Mouse (Mus musculus): ENCODE measurements around the gene Gm20671.
"Not testable (repeated sequence)": the region's sequence is repeated elsewhere in the genome, so short reads cannot be mapped to it uniquely, and the experiment has no call there.

Gene Gm20671

DNA sequence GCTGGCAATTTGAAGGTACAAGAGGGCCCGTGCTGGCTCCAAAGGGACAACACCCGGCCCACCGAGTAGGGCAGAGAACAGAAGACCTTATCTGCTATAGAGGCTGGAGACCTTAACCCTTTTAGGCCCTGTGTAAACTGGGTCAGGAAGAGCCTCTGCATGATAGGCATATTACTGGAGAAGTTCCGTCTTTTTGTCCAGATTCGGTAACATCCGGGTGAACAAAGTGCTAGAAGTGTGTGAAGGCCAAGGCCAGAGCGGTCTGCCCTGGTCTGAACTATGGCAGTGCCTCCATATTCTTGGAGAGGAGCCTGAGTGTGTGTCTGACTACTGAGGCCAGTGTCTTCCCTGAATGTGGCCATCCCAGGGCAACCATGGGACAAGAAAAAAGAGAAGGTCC, at the start of gene Gm20671:
Gene Gm20671 (minus strand): TSS at position 101 of the 400 bp plus-strand sequence.
- no peak for DNase-seq

GRCm38 (mm10) chr5:32872346-32872745, 45.4 kb upstream of the Gm20671 start:
- DNase-seq, result no peak

DNA sequence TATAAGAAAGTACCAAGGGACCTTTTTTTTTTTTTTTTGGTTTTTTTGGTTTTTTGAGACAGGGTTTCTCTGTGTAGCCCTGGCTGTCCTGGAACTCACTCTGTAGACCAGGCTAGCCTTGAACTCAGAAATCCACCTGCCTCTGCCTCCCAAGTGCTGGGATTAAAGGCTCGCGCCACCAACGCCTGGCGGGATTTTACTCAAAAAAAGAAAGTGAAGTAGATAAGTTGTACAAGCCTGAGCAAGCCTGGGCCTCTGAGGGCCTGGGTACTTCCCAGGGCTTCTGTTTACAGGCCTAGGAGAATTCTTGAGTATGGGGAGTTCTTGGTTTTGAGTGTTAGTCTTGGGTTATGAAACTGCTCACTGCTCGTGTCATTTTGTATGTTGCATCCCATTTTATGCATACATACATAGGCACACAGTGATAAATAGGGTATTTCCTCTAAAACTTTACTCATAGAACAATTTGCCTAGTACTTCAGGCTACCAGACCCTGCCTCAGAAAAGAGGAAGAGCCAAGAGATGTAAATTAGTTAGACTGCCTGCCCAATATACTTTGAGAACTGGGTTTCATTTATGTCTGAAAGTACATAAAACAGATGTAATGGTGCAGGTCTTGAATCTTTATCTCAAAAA, 42.6 kb upstream of the Gm20671 start:
- no peak for DNase-seq

- DNase-seq, result peak; percentile 94
Observed at GRCm38 (mm10) chr5:32863253-32864228, 36.6 kb upstream of the Gm20671 start, which contains the start of gene Depdc5. Gene Depdc5 (plus strand): TSS chr5:32863701.

- DNase-seq, result no peak
Observed at GRCm38 (mm10) chr5:32862469-32863132, 35.7 kb upstream of the Gm20671 start.

DNA sequence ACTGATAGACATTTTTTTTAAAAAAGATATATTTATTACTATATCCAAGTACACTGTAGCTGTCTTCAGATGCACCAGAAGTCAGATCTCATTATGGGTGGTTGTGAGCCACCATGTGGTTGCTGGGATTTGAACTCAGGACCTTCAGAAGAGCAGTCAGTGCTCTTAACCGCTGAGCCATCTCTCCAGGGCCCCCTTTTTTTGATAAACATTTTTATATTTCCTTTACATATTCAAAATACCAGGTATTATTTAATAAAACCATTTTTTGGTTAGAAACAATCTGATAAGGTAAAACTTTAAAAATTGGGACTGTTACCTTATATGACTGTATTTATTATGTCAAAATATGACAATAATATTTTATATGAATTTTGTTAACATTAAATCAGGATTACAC, 34.2 kb upstream of the Gm20671 start:
- no peak for DNase-seq

DNA sequence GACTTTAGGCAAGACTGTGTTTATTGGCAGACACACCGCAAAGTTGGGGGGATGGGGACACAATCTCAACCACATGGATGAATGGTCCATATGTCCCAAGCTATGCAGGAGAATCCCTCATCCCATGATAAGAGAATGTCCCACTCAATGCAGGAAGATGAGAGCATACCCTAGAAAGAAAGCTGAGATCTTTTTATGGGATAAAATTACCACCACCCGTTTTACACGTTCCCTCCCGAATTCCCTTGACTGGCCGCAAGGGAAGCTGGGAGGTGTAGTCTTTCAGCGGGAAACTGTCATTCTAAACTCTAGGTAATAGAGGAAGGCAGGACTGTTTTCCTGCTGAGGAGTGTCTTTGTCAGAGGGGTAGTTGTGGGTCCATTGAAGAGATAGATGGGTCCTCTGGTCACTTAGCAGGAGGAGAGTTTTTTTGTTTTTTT, 30.9 kb upstream of the Gm20671 start:
- DNase-seq, result peak; percentile 73

- DNase-seq, result not testable (repeated sequence)
Observed at GRCm38 (mm10) chr5:32855274-32855673, 28.4 kb upstream of the Gm20671 start.

DNA sequence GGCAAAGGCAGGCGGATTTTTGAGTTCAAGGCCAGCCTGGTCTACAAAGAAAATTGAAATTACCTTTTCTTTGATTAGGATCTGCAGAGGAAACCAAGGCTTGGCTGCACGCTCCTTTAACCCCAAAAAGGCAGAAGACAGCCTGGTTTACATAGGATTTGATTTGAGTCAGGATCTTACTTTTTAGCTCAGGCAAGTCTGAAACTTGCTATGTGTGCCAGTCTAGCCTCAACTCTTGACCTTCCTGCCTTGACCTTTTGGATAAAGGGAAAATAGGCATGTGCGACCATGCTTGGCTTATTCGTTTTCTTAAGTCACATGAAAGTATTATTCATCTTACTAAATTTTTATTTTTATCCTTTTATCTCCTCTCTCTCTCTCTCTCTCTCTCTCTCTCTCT, 27.9 kb upstream of the Gm20671 start:
- no peak for DNase-seq

DNA sequence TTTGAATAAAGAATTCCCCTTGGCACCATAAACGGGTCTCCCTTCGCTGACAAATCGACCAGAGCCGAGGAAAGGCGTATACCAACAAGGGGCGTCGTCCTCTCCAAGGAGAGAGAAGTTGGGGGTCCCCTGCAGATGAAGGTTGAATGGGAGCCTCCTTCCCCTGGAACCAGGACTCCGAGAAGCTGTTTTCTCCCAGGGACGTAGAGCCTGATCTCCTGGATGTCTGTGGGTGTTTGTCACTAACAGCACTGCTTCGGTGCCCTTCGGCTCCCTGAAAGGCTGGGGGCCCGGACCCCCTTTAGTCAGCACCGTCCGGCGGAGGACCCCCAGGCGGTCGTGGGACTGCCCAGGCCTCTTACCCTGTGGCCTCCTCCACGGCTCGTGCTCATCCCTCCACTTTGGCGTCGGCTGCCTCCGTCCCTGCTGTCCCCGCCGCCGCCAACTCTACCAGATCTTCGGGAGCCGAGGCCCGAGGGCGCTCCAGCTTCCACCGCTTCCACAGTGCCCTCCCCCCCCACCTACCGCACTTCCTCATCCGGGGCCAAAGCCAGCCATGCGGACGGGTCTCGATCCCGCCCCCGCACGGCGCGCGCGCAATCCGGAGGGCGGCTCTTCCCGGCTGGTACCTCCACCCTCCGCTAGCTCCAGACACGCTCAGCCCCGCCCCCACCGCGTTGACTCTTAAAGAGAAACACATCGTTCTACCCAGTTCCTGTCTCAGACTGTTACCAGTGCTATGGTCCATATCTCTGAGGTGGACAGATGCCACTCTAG, 27.0 kb upstream of the Gm20671 start, which contains the start of gene Prr14l:
Gene Prr14l (minus strand): TSS at position 526 of the 777 bp plus-strand sequence.
- DNase-seq, result peak; percentile 99

GRCm38 (mm10) chr5:32852026-32852425, 25.1 kb upstream of the Gm20671 start:
- no peak for DNase-seq

GRCm38 (mm10) chr5:32849580-32849979, 22.7 kb upstream of the Gm20671 start:
- not testable (repeated sequence) for DNase-seq

GRCm38 (mm10) chr5:32849178-32849577, 22.3 kb upstream of the Gm20671 start:
- no peak for DNase-seq

DNA sequence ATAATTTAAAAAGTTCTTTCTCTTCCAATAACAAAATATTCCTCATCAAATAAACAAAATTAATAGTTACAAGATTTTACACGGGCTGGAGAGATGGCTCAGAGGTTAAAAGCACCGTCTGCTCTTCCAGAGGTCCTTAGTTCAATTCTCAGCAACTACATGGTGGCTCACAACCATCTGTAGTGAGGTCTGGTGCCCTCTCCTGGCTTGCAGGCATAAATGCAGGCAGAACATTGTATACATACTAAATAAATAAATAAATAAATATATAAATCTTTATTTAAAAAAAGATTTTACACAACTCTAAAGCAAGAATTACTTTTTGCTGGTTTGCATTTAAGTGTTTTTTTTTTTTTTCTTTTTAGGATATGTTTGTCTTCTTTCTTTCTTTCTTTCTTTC, 13.1 kb upstream of the Gm20671 start:
- no peak for DNase-seq

DNA sequence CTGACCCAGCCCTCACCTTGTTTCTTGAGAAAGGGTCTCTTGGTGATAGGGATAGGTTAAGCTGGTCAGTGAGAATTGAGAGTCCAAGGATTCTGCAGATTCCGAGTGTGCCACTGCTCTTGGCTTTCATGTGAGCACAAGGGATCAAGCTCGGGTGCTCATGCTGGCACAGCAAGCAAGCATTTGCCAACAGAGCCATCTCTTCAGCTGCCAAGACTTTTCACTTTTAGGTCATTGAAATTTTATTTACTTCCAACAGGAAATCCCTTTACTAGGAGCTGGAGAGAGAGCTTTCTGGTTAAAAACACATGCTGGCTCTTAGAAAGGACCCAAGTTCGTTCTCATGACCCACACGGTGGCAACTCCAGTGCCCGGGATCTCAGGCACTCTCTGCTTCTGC, 10.1 kb upstream of the Gm20671 start:
- DNase-seq, result no peak

DNA sequence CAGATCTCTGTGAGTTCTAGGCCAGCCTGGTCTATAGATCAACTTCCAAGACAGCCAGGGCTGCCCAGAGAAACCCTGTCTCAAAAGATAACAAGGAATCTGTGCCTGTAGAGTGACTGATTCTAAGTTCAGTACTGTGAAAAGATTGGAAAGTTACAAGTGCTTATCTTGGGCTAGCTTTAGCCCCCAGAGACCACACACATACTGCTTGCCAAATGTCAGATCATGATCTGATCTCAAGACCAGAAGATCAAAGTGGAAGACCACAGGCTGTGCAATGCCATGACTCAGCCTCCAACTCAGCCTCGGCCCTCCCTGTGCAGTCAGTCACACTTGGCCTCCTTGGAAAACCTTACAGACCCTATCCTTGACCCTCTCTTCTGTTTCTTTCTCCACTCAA, 7.6 kb upstream of the Gm20671 start:
- DNase-seq, result no peak

DNA sequence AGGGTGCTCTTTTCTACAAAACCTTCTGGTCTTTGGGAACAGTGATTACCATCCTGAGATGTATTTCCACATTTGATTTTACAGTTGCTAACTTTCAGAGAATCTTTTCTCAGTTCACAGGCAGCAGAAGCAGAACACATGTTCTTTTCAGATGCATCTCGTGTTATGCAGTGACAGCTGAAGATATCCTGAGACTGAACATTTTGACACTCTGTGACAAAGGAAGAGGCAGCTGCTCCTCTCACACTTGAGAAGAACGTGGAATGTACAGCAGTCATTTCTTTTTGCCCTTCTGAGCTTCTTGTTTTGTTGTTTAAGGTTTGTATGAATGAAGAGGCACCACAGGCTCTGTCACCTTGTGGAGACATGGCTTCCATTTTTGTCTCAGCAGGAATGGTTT, 3.1 kb upstream of the Gm20671 start:
- no peak for DNase-seq

DNA sequence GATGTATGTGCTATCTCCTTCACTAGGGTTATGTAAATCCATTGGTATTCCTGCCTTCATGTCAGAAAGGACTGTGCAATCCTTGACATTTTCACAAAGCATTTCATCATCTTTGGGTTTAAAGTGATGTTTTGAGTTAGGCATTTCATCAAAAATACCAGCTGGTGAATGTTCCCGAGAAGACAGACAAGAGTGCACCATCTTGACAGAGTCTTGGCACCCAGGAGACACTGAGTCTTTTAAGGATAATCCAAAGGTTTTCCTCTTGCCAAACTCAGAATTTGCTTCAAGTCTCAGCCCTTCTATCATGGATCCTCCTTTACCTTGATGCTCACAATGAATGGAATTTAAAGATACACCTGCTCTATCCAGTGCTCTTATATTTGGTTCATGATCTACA, 1.9 kb upstream of the Gm20671 start:
- DNase-seq, result not testable (repeated sequence)

GRCm38 (mm10) chr5:32820471-32820870, 6.4 kb downstream of the Gm20671 start:
- DNase-seq, result no peak

- no peak for DNase-seq
Observed at GRCm38 (mm10) chr5:32815396-32815795, 11.5 kb downstream of the Gm20671 start.

DNA sequence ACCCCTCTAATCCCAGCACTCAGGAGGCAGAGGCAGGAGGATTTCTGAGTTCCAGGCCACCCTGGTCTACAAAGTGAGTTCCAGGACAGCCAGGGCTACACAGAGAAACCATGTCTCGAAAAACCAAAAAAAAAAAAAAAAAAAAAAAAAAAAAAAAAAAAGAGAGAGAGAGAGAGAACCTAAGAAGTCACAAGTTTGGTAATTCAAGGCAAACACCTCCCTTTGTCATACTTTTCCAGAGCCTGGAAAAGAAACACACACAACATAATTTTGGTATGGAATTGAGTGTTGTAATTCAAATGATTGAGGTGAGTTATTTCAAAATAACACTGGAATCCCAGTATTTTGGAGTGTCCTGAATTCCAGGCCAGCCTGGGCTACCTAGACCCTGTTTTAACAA, 40.5 kb downstream of the Gm20671 start:
- not testable (repeated sequence) for DNase-seq

GRCm38 (mm10) chr5:32785313-32785915, 41.5 kb downstream of the Gm20671 start, which contains the start of gene Pisd:
Gene Pisd (minus strand): TSS chr5:32785646.
- DNase-seq, result peak; percentile 98

All from right cerebral cortex, adult 18-20 months (tissue).